Mouse (Mus musculus): Measurements from ENCODE around the gene Pgk1. TPM values are rescaled to one million over a fixed set of nuclear protein-coding genes. Genes with fewer than 3 reads are reported as not detected.

The Pgk1 gene
- polyA plus RNA-seq (2015; fragmentation: Nextera tagmentation; extraction: Ambion mirVana), result 246 and 254 TPM in 2 replicates

DNA sequence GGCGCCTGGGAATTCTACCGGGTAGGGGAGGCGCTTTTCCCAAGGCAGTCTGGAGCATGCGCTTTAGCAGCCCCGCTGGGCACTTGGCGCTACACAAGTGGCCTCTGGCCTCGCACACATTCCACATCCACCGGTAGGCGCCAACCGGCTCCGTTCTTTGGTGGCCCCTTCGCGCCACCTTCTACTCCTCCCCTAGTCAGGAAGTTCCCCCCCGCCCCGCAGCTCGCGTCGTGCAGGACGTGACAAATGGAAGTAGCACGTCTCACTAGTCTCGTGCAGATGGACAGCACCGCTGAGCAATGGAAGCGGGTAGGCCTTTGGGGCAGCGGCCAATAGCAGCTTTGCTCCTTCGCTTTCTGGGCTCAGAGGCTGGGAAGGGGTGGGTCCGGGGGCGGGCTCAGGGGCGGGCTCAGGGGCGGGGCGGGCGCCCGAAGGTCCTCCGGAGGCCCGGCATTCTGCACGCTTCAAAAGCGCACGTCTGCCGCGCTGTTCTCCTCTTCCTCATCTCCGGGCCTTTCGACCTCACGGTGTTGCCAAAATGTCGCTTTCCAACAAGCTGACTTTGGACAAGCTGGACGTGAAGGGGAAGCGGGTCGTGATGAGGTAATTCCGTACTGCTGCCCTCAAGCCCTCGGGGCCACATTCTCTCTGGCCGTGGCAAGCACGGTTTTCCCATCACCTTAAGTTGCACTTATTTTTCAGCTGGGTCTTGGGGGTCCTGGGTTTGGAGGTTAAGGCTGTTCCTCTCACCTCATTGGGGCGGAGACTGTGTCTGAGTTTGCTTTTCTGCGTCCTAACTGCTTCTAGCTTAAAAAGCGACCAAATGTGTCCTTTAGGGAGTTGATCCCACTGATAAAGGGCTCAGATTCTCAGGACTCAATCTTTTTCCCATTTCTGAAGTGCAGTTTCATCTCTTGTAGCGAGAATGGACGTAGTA lies at the start of gene Pgk1:
Gene Pgk1 (plus strand): TSS at position 388 of the 937 bp plus-strand sequence.
- 10% methylated on average over 55 of the region's 55 CpGs for WGBS
- peaks cover 27% of the 10 kb centered on the region for H3K4me1 ChIP-seq
- no peaks in the 10 kb centered on the region for H3K9me3 ChIP-seq
- H3K27ac ChIP-seq, result peak within 1 kb of the TSS; percentile 90
- peak; percentile 99 for ATAC-seq (replicated peaks)
- no peaks in the 10 kb centered on the region for H3K27me3 ChIP-seq (replicated peaks)
- H3K9ac ChIP-seq, result peak within 1 kb of the TSS; percentile 39
- H3K4me2 ChIP-seq, result peak within 1 kb of the TSS; percentile 60
- peak within 1 kb of the TSS; percentile 48 for H3K4me3 ChIP-seq
- H3K36me3 ChIP-seq (replicated peaks), result no peaks in the 10 kb centered on the region

DNA sequence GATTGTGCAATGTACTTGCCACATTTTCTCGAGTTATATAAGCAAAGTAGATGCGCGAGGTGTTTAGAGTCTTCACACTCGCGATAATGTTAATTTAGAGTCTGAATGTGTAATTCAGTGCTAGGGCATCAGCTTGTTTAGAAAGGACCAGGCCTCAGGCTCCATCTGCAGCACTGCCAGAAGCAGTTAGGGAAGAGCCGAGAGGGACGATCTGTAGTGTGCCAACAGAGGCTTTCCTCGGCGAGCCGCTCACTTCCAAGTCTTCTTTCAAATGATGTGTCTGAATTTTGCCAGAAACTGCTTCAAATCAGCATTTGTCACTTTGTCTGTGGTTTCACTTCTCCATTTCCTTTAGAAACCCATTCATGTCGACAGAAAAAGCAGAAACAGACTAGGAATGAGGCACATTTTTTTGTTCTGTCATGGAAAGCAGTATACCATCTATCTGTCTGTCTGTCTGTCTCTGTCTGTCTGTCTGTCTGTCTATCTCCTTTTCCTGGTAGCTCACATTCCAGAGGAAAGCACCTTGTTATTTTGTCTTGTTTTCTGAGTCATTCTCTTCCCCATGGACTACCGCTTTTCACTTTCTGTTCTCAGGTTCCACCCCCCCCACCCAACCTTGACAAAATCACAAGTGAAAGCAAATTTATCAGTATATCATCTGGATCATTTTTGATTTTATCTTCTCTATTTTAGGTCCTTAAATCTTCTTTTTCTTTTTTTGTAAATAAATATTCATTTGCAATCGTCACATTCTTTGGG lies 47.4 kb upstream of the Pgk1 start:
- Histone ChIP-seq H3K4me1 (no peaks in the 10 kb centered on the region), H3K9me3 (no peaks in the 10 kb centered on the region), H3K9ac (no peak overlapping the region), H3K4me2 (no peak overlapping the region), H3K27ac (no peak overlapping the region), H3K27me3 (replicated peaks) (no peaks in the 10 kb centered on the region), H3K36me3 (replicated peaks) (no peaks in the 10 kb centered on the region), H3K4me3 (no peak overlapping the region)
- ATAC-seq (replicated peaks), result no peak
- WGBS, result 88% methylated on average over 13 of the region's 13 CpGs

DNA sequence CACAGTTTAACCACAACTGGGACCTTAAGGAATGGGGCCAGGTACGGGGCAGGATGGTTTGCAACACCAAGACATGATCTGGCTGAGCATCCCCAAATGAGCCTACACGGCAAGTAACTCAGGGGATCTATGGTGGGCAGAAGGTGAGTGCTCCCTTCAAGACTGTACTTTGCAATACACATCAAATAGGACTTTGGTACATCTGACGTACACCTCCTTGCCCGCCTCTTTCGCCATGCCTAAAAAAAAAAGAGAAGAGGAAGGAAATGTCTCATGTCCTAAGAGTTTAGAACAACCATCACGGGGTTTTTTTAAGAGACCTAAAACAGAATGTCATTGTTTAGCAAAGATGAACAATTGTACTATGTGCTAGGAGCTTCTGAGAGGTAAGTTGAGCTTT lies 44.0 kb upstream of the Pgk1 start, which contains the start of gene Tlr13:
Gene Tlr13 (plus strand): TSS at position 269 of the 400 bp plus-strand sequence.
- no peak within 1 kb of the TSS for H3K27ac ChIP-seq
- 91% methylated on average over 6 of the region's 6 CpGs for WGBS
- no peaks in the 10 kb centered on the region for H3K27me3 ChIP-seq (replicated peaks)
- no peak for ATAC-seq (replicated peaks)
- H3K9ac ChIP-seq, result no peak within 1 kb of the TSS
- no peak within 1 kb of the TSS for H3K4me2 ChIP-seq
- no peaks in the 10 kb centered on the region for H3K4me1 ChIP-seq
- no peak within 1 kb of the TSS for H3K4me3 ChIP-seq
- H3K36me3 ChIP-seq (replicated peaks), result no peaks in the 10 kb centered on the region
- H3K9me3 ChIP-seq, result no peaks in the 10 kb centered on the region

DNA sequence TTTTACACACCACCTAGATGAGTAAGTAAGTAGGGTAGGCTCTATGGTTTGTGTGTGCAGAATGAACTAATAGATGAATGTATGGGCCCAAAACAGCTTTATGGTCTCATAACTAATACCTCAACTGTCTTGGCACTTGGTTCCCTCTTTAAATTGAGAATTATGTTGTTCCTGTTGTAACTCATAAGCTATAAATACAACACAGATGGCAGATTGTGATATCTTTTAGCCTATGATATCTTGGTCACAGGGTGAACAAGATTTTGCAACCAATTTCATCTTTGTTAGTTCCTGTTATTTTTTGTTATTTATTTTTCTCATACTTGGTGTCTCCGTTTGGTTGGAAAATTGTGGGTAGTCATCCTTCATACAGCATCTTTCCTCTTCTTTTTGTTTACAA lies 38.7 kb upstream of the Pgk1 start:
- no peak for ATAC-seq (replicated peaks)
- WGBS, result 89% methylated on average over 1 of the region's 1 CpGs
- H3K27me3 ChIP-seq (replicated peaks), result no peaks in the 10 kb centered on the region
- H3K36me3 ChIP-seq (replicated peaks), result no peaks in the 10 kb centered on the region
- no peak overlapping the region for H3K27ac ChIP-seq
- no peak overlapping the region for H3K9ac ChIP-seq
- H3K9me3 ChIP-seq, result no peaks in the 10 kb centered on the region
- H3K4me1 ChIP-seq, result no peaks in the 10 kb centered on the region
- H3K4me3 ChIP-seq, result no peak overlapping the region
- H3K4me2 ChIP-seq, result no peak overlapping the region

DNA sequence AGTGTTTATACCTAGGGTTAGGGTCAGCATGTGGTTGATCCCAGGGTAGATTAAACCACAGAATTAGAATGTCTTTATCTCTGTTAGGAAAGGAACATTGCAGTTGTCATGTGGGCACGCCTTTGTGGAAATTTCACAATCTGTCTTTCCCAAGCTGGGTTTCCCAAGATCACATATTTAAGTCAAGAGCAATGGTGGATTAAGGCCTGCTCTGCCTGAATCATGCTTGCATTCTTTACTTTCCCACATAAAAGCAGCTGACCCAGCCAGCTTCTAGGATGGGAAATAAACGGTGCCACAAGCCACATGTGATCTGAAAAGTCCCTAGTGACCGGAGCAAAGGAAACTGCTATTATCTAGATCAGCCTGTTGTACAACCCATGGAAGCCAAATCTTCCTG lies 37.4 kb upstream of the Pgk1 start:
- Histone ChIP-seq H3K36me3 (replicated peaks) (no peaks in the 10 kb centered on the region), H3K4me2 (no peak overlapping the region), H3K4me1 (no peaks in the 10 kb centered on the region), H3K4me3 (no peak overlapping the region), H3K27ac (no peak overlapping the region), H3K9me3 (no peaks in the 10 kb centered on the region), H3K27me3 (replicated peaks) (no peaks in the 10 kb centered on the region), H3K9ac (no peak overlapping the region)
- WGBS, result 89% methylated on average over 3 of the region's 3 CpGs
- ATAC-seq (replicated peaks), result no peak

DNA sequence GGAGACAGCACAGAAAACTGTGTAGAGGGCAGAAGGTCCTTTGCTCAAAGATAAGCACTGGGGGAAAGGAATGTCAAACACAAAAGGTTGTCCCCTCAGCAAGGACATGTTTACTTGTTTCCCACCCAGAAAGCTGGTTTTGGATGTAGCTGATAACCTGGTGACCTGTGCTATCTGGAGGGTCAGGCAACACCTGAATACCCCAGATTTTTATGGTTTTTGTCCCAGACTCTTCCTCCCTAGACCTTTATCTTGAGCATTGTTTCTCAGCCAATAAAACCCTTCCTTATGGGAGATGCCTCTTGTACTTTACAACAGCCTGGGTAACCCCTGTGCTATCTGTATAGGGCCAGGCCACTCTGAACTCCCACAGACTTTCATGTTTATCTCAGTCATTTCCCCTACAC lies 32.7 kb upstream of the Pgk1 start:
- Histone ChIP-seq H3K36me3 (replicated peaks) (no peaks in the 10 kb centered on the region), H3K4me2 (no peak overlapping the region), H3K4me3 (no peak overlapping the region), H3K27ac (no peak overlapping the region), H3K9ac (no peak overlapping the region), H3K9me3 (no peaks in the 10 kb centered on the region), H3K27me3 (replicated peaks) (no peaks in the 10 kb centered on the region), H3K4me1 (no peaks in the 10 kb centered on the region)
- ATAC-seq (replicated peaks), result no peak

DNA sequence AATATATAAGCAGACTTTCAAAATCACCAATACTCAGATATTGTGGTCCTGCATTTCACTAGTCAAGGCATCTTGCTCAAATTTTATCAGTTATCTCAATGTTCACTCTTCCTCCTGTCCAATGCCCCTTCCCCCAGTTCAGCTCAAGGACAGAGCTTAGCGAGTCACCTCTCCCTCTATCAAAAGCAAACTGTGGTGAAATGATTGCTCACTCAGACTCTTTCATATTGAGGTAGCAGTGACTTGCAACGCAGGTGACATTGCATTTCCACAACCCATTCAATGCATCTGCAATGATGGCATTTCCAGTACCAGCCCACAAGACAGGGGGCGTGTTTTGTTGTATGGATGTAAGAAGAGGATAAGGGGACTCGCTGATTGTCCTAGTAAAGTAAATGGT lies 31.0 kb upstream of the Pgk1 start:
- 71% methylated on average over 4 of the region's 4 CpGs for WGBS

DNA sequence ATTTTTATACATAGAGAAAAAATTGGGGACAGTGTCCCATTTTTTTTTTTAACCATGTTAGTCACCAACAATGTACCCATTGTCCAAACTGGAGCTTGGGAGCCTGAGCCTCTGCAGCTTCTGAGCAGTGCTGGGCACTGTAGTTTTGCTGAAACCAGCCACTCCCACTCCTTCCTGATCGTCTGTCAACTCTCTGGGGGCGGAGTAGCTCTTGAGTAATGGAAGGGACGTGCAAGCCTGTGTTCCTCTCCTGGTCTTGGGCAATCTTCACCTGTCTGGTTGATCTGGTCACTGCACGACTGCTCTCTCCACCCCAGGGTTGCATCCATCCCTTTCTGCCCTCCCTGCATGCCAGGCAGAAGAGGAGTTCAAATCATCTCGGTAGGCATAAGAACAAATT lies 22.9 kb upstream of the Pgk1 start:
- Histone ChIP-seq H3K9ac (no peak overlapping the region), H3K27ac (no peak overlapping the region), H3K27me3 (replicated peaks) (no peaks in the 10 kb centered on the region), H3K36me3 (replicated peaks) (no peaks in the 10 kb centered on the region), H3K4me1 (no peaks in the 10 kb centered on the region), H3K4me3 (no peak overlapping the region), H3K9me3 (no peaks in the 10 kb centered on the region), H3K4me2 (no peak overlapping the region)
- ATAC-seq (replicated peaks), result no peak
- WGBS, result 78% methylated on average over 5 of the region's 5 CpGs

More for the DNA sequence above, 31.0 kb upstream of the Pgk1 start:
- H3K9me3 ChIP-seq, result no peaks in the 10 kb centered on the region
- H3K4me1 ChIP-seq, result no peaks in the 10 kb centered on the region
- H3K36me3 ChIP-seq (replicated peaks), result no peaks in the 10 kb centered on the region
- H3K27ac ChIP-seq, result no peak overlapping the region
- no peaks in the 10 kb centered on the region for H3K27me3 ChIP-seq (replicated peaks)
- no peak overlapping the region for H3K4me2 ChIP-seq
- no peak for ATAC-seq (replicated peaks)
- no peak overlapping the region for H3K4me3 ChIP-seq
- no peak overlapping the region for H3K9ac ChIP-seq

DNA sequence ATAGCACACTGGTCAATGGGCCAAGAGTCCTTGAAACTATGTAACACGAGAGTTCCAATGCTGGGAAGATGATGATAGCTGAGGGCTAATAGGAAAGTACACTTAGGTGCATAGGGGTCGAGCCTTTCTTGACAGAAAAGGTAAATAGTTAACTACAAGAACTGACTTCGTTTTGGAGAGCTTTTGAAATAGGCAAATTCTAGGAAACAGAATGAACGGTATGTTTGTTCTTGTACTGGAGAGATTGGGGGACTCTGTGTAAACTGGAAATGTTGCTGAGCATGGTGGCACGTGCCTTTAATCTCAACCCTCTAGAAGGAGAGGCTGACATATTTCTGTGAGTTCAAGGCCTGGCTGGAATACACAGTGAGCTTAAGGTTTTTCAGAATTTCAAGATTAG lies 22.3 kb upstream of the Pgk1 start:
- Histone ChIP-seq H3K9ac (no peak overlapping the region), H3K4me1 (no peaks in the 10 kb centered on the region), H3K4me2 (no peak overlapping the region), H3K9me3 (no peaks in the 10 kb centered on the region), H3K4me3 (no peak overlapping the region), H3K27ac (no peak overlapping the region), H3K36me3 (replicated peaks) (no peaks in the 10 kb centered on the region), H3K27me3 (replicated peaks) (no peaks in the 10 kb centered on the region)
- 73% methylated on average over 5 of the region's 5 CpGs for WGBS
- ATAC-seq (replicated peaks), result no peak

DNA sequence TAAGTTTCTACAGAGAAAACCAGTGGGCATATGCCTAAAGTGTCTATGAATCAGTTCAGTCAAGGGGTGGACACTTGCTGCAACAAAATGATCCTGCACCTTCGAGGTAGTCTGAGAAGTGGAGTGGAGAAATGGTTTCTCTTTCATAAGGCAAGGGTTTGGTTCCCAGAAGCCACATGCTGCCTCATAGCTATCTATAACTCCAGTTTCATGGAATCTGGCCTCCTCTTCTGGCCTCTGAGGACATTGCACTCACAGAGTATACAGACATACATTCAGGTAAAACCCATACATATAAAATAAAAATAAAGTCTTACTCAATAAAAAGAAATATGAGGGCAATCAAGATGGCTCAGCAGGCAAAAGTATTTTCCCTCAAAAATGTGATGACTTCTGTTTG lies 21.8 kb upstream of the Pgk1 start:
- Histone ChIP-seq H3K4me3 (no peak overlapping the region), H3K4me1 (no peaks in the 10 kb centered on the region), H3K27me3 (replicated peaks) (no peaks in the 10 kb centered on the region), H3K9me3 (no peaks in the 10 kb centered on the region), H3K36me3 (replicated peaks) (no peaks in the 10 kb centered on the region), H3K9ac (no peak overlapping the region), H3K27ac (no peak overlapping the region), H3K4me2 (no peak overlapping the region)
- ATAC-seq (replicated peaks), result no peak
- WGBS, result 72% methylated on average over 1 of the region's 1 CpGs

DNA sequence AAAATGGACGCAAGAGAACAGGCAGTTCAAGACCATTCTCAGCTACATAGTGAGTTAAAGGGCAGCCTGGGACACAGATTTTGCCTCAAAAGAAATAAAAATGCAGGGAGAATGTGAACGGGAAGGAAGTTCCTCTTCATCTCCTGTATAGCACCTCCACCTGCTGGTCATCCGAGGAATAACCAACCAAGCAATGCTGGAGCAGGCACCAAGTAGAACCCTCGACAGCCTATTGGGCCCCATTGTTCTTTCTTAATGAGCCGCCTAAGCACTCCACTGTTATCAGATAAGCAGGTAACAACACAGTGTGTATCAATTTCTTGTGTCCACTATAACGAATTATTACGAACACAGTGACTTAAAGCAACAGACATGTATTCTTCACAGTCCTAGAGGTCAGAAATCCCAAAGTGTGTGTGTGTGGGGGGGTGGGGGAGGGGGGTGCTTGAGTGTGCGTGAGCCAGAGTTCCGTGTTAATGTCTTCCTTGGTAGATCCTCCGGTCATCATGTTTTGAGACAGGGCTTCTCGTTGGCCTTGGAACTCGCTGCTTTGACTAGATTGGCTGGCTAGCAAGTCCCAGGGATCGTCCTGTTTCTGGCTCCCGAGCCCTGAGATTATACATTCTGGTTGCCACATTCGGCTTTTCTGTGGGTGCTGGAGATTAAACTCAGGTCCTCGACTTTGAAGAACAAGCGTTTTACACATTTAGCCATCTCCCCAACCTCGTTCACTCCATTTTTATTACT lies 15.6 kb upstream of the Pgk1 start:
- Histone ChIP-seq H3K4me2 (peak overlapping the region; percentile 48), H3K9ac (no peak overlapping the region), H3K4me1 (no peaks in the 10 kb centered on the region), H3K36me3 (replicated peaks) (no peaks in the 10 kb centered on the region), H3K27me3 (replicated peaks) (no peaks in the 10 kb centered on the region), H3K9me3 (no peaks in the 10 kb centered on the region), H3K27ac (no peak overlapping the region), H3K4me3 (peak overlapping the region; percentile 30)
- ATAC-seq (replicated peaks), result peak; percentile 95
- WGBS, result 31% methylated on average over 18 of the region's 18 CpGs

DNA sequence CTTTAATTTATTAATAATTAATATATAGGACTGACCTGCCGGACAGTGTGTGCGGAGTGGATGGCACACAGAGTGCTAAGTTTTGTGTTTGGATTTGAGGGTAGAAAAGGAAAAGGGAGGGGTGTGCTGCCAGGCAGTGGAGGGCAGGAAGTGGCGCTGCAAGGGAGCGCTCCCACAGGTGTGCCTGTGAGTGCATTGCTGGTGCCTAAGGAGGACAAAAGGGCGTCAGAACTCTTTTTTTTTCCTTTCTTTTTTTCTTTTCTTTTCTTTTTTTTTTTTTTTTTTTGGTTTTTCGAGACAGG lies 15.1 kb upstream of the Pgk1 start:
- ATAC-seq (replicated peaks), result no peak; the same call in 1 of the 2 replicates
- Histone ChIP-seq H3K4me2 (peak overlapping the region; percentile 48), H3K9ac (no peak overlapping the region), H3K27ac (no peak overlapping the region), H3K9me3 (no peaks in the 10 kb centered on the region), H3K36me3 (replicated peaks) (no peaks in the 10 kb centered on the region), H3K4me1 (no peaks in the 10 kb centered on the region), H3K27me3 (replicated peaks) (no peaks in the 10 kb centered on the region), H3K4me3 (peak overlapping the region; percentile 30; the same call in 1 of the 2 replicates)
- WGBS, result 60% methylated on average over 5 of the region's 6 CpGs

All from midbrain, embryonic 15.5 days (tissue).